Mouse (Mus musculus): ENCODE measurements around the gene Runx1. TPM values are rescaled to one million over a fixed set of nuclear protein-coding genes. Genes with fewer than 3 reads are reported as not detected.

The Runx1 gene
- total RNA-seq, 2 experiments from 2014 or later: 0.95 to 1.4 TPM

- H3K4me3 ChIP-seq: no peak overlapping the region
- no peak overlapping the region for H3K27ac ChIP-seq
- DNase-seq (ENCODE audit: low spot score in 2 of 2): no peak
- no peak for TF ChIP-seq CTCF (conservative IDR thresholded peaks at IDR 0.05)
These were observed 248.6 kb downstream of the Runx1 start for GRCm38 (mm10) chr16:92577381-92577780.

- Histone ChIP-seq H3K4me3 (no peak overlapping the region), H3K27ac (no peak overlapping the region)
- no peak for TF ChIP-seq CTCF (conservative IDR thresholded peaks at IDR 0.05)
- no peak for DNase-seq (ENCODE audit: low spot score in 2 of 2)
These were observed 250.2 kb downstream of the Runx1 start for GRCm38 (mm10) chr16:92575792-92576191.

GRCm38 (mm10) chr16:92573193-92573592, 252.8 kb downstream of the Runx1 start:
- no peak for TF ChIP-seq CTCF (conservative IDR thresholded peaks at IDR 0.05)
- H3K4me3 ChIP-seq: no peak overlapping the region
- no peak overlapping the region for H3K27ac ChIP-seq
- DNase-seq (ENCODE audit: low spot score in 2 of 2): no peak

GRCm38 (mm10) chr16:92571246-92571645, 254.7 kb downstream of the Runx1 start:
- TF ChIP-seq CTCF (conservative IDR thresholded peaks at IDR 0.05): no peak
- H3K27ac ChIP-seq: no peak overlapping the region
- no peak for DNase-seq (ENCODE audit: low spot score in 2 of 2)
- H3K4me3 ChIP-seq: no peak overlapping the region

GRCm38 (mm10) chr16:92566146-92566545, 259.8 kb downstream of the Runx1 start:
- TF ChIP-seq CTCF (conservative IDR thresholded peaks at IDR 0.05): no peak
- no peak for DNase-seq (ENCODE audit: low spot score in 2 of 2)
- no peak overlapping the region for H3K4me3 ChIP-seq
- no peak overlapping the region for H3K27ac ChIP-seq

- Histone ChIP-seq H3K27ac (no peak overlapping the region), H3K4me3 (peak overlapping the region; percentile 29; the same call in 1 of the 2 replicates)
- peak; percentile 73 to 92 for DNase-seq (ENCODE audit: low spot score in 2 of 2)
- peak; percentile 97 for TF ChIP-seq CTCF (conservative IDR thresholded peaks at IDR 0.05)
These were observed 260.2 kb downstream of the Runx1 start for GRCm38 (mm10) chr16:92565708-92566107.

GRCm38 (mm10) chr16:92565291-92565690, 260.7 kb downstream of the Runx1 start:
- peak overlapping the region; percentile 29; the same call in 1 of the 2 replicates for H3K4me3 ChIP-seq
- H3K27ac ChIP-seq: no peak overlapping the region
- peak in 1 of 2 experiments; percentile 13 for DNase-seq (ENCODE audit: low spot score in 2 of 2)
- no peak for TF ChIP-seq CTCF (conservative IDR thresholded peaks at IDR 0.05)

- no peak for TF ChIP-seq CTCF (conservative IDR thresholded peaks at IDR 0.05)
- no peak for DNase-seq (ENCODE audit: low spot score in 2 of 2)
- Histone ChIP-seq H3K4me3 (no peak overlapping the region), H3K27ac (no peak overlapping the region)
These were observed 270.9 kb downstream of the Runx1 start for GRCm38 (mm10) chr16:92555051-92555450.

- H3K27ac ChIP-seq: no peak overlapping the region
- TF ChIP-seq CTCF (conservative IDR thresholded peaks at IDR 0.05): no peak
- no peak for DNase-seq (ENCODE audit: low spot score in 2 of 2)
- no peak overlapping the region for H3K4me3 ChIP-seq
These were observed 273.1 kb downstream of the Runx1 start for GRCm38 (mm10) chr16:92552858-92553257.

GRCm38 (mm10) chr16:92552106-92552382, 273.9 kb downstream of the Runx1 start:
- Histone ChIP-seq H3K27ac (no peak overlapping the region), H3K4me3 (no peak overlapping the region)
- DNase-seq (ENCODE audit: low spot score in 2 of 2): no peak
- TF ChIP-seq CTCF (conservative IDR thresholded peaks at IDR 0.05): no peak
